Mouse (Mus musculus) mouse embryonic stem cell (cell line): ENCODE measurements around the gene Adap1.

Experiments used
- in situ Hi-C, 2 experiments: fragments of 300-500 bp; cut with MboI; formaldehyde crosslinking; loops; 1 replicate in 1 of 2; 3 replicates in 1 of 2; pipeline ENCODE4 v1.14.3; 2019 to 2020; ENCODE audit warnings: low sequenced_read_pairs in 2 of 2, low pct_unique_long_range_greater_than_20kb in 1 of 2, mixed read lengths in 1 of 2; ENCODE audit not compliant: unreplicated experiment in 1 of 2

Gene Adap1

GRCm38 (mm10) chr5:139228318-139228717, 97.1 kb downstream of the Adap1 start:
- in situ Hi-C loops, result no loop called here

DNA sequence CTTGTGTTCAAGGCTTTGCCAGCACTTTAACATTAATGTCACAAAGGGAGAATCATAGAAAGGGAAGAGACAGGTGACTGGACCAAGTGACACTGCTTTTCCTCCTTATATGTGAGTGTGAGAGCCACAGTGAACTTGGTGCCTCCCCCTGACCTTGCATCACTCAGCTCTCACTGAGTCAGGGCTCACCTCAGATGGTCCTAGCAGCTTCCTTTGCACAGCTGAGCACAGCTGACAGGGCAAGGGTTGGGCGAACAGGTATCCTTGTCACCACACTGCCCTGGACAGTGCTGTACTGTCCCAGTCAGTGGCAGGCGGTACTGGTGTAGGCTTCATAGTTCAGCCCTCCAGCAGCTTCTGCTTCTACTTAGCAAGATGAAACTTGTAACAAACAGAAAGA, 97.8 kb downstream of the Adap1 start:
- in situ Hi-C loops, result no loop called here

DNA sequence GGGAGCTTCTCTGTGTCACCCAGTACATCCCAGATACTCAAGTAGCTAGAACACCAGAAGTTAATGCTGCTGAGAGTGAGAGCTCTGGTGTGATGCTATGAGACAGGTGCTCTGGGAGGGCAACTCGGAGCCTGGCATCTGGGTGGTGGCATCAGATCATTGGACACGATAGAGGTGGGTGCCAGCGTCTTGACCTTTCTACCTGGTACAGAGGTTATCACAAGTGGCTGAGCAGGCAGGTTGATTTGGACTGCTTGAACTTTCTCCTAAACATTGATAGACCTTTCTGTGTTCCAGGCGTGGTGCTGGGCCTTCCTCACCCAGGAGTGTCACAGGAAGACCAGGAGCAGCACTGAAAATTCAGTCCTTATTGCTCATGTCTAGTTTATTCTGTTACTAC, 98.2 kb downstream of the Adap1 start:
- in situ Hi-C loops, result no loop called here

DNA sequence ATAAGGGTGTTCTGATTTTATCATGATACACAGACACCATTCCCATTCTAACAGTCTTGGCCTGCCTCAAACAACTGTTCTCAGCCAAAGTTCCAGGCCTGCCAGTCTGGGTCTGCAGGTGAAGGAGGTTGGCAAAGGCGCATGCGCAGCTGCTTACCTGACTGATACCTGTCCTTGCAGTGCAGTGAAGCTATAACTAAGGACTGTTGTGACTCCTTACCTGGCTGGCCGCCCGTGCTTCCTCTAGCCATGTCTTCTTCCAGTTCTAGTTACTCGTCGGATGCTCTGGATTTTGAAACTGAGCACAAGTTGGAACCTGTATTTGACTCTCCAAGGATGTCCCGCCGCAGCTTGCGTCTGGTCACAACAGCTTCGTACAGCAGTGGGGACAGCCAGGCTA, 102.1 kb downstream of the Adap1 start:
- in situ Hi-C loops, result no loop called here
